Comparison of ENCODE assay signal across 9 mouse cellular contexts in the genomic region with DNA sequence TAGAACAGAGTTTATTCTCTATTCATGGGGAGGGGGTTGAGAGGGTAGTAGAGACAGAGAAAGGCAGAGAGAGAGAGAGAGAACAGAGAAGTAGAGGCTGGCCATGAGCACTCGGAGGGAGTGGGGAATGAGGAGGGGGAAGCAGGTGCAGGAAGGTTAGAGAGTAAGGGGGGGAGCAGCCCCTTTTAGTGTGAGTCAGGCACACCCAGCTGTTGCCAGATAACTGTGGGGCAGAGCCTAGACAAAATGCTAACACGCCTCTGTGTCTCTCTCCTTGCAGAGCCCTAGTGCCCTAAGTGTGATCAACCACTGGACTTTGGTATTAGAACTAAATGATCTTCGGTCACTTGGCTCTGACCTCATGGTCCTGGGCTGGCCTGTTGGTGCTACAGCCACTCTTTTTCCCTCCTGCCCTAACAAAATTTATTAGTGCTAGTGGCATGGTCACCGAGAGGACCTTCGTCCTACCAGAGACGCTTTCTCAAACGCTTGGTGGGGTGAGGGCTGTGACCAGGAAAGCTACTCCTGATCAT. TPM values are rescaled to one million over a fixed set of nuclear protein-coding genes. Genes with fewer than 3 reads are reported as not detected.
DNase-seq lines count a peak whose midpoint lies in the region; ATAC-seq and TF ChIP-seq lines count a peak whose summit lies in the region.
"Had no signal": no experiment of that assay in that cellular context is flagged by ENCODE, and none has a peak within 500 bp of the region (broad histone marks: within the 10 kb centered on the region; RNA-seq: fewer than 3 reads in every experiment).

No protein-coding gene starts in this region.

- H3K79me2 ChIP-seq in MEL (ENCODE audit: control insufficient read depth, insufficient read depth, low read length, poor library complexity) = no peaks in the 10 kb centered on the region

- no peaks in the 10 kb centered on the region for H3K36me3 ChIP-seq in kidney, postnatal 0 days (ENCODE audit: insufficient read depth, low read length)
- H3K36me3 ChIP-seq in MEL (ENCODE audit: control insufficient read depth in 1 of 2, insufficient read depth in 2 of 2, low read length in 2 of 2) = no peaks in the 10 kb centered on the region; a peak in 1 of 4 replicates
- H3K36me3 ChIP-seq in embryonic facial prominence, embryonic 13.5 days = no peaks in the 10 kb centered on the region
- H3K36me3 ChIP-seq in liver, embryonic 13.5 days = no peaks in the 10 kb centered on the region
- H3K36me3 ChIP-seq: hindbrain, embryonic 15.5 days had no signal

- TF ChIP-seq EP300 in MEL (IDR thresholded peaks at IDR 0.05; ENCODE audit: low read depth in 1 of 2, low read length in 2 of 2) = no peak

- no peaks in the 10 kb centered on the region for H3K9me3 ChIP-seq in kidney, postnatal 0 days (replicated peaks; ENCODE audit: low read length)
- no peaks in the 10 kb centered on the region for H3K9me3 ChIP-seq in MEL (replicated peaks; ENCODE audit: insufficient read depth, low read length)
- H3K9me3 ChIP-seq in embryonic facial prominence, embryonic 13.5 days = no peaks in the 10 kb centered on the region
- H3K9me3 ChIP-seq in liver, embryonic 13.5 days (replicated peaks) = no peaks in the 10 kb centered on the region
- H3K9me3 ChIP-seq: hindbrain, embryonic 15.5 days had no signal

- no peak for TF ChIP-seq CTCF in kidney, postnatal 0 days (IDR thresholded peaks at IDR 0.05; ENCODE audit: low read depth)
- no peak for TF ChIP-seq CTCF in MEL (IDR thresholded peaks at IDR 0.05 in 2 of 3, conservative IDR thresholded peaks at IDR 0.05 in 1 of 3; ENCODE audit: control insufficient read depth in 1 of 3, insufficient read depth in 1 of 3, low read depth in 2 of 3, low read length in 3 of 3, poor library complexity in 1 of 3, severe bottlenecking in 1 of 3)

- DNase-seq in kidney, postnatal 0 days (ENCODE audit: low spot score) = no peak
- DNase-seq in kidney, adult 11 months = no peak
- DNase-seq in MEL (ENCODE audit: low read depth, low spot score) (no peak), adipocyte (ENCODE audit: low spot score) (no peak)
- DNase-seq in liver, embryonic 13.5 days = no peak
- DNase-seq in urinary bladder, postnatal 36 days (ENCODE audit: low spot score in 2 of 2) = no peak

- TF ChIP-seq POLR2A in MEL (IDR thresholded peaks at IDR 0.05; ENCODE audit: control insufficient read depth in 1 of 2, insufficient read depth in 1 of 2, low read depth in 1 of 2, low read length in 2 of 2, poor library complexity in 1 of 2) = no peak

- peak overlapping the region; percentile 68 for H3K9ac ChIP-seq in kidney, postnatal 0 days (ENCODE audit: low read depth, low read length)
- peak overlapping the region; percentile 57; the same call in 1 of the 2 replicates for H3K9ac ChIP-seq in MEL (ENCODE audit: control insufficient read depth, low read depth, low read length, poor library complexity, severe bottlenecking)
- no peak overlapping the region for H3K9ac ChIP-seq in embryonic facial prominence, embryonic 13.5 days
- peak overlapping the region; percentile 49; the same call in 1 of the 2 replicates for H3K9ac ChIP-seq in liver, embryonic 13.5 days
- H3K9ac ChIP-seq: hindbrain, embryonic 15.5 days had no signal

- H3K27ac ChIP-seq in kidney, postnatal 0 days = peak overlapping the region; percentile 87
- H3K27ac ChIP-seq in MEL (ENCODE audit: control insufficient read depth, low read depth, low read length) = no peak overlapping the region
- peak overlapping the region; percentile 78; the same call in 1 of the 2 replicates for H3K27ac ChIP-seq in embryonic facial prominence, embryonic 13.5 days
- peak overlapping the region; percentile 16; the same call in 1 of the 2 replicates for H3K27ac ChIP-seq in liver, embryonic 13.5 days
- H3K27ac ChIP-seq: hindbrain, embryonic 15.5 days had no signal

- TF ChIP-seq RAD21 in MEL (IDR thresholded peaks at IDR 0.05; ENCODE audit: low read depth, low read length) = no peak

- WGBS in kidney, postnatal 0 days = 84% methylated on average over 7 of the region's 7 CpGs
- 88% methylated on average over 7 of the region's 7 CpGs for WGBS in embryonic facial prominence, embryonic 13.5 days
- 59% methylated on average over 7 of the region's 7 CpGs for WGBS in liver, embryonic 13.5 days (ENCODE audit: insufficient replicate concordance)

- H3K27me3 ChIP-seq in kidney, postnatal 0 days (ENCODE audit: insufficient read depth, low read length) = no peaks in the 10 kb centered on the region
- 0 out of 4 replicates have a peak, but pooled peaks cover 0 to 1% of the 10 kb centered on the region in 2 experiments for H3K27me3 ChIP-seq in MEL (ENCODE audit: control insufficient read depth in 1 of 2, insufficient read depth in 2 of 2, low read length in 2 of 2)
- H3K27me3 ChIP-seq in embryonic facial prominence, embryonic 13.5 days = no peaks in the 10 kb centered on the region
- no peaks in the 10 kb centered on the region for H3K27me3 ChIP-seq in liver, embryonic 13.5 days
- H3K27me3 ChIP-seq: hindbrain, embryonic 15.5 days had no signal

- ATAC-seq in kidney, postnatal 0 days (replicated peaks; ENCODE audit: low FRiP score, low read depth) = no peak
- no peak for ATAC-seq in embryonic facial prominence, embryonic 13.5 days (ENCODE audit: insufficient number of reproducible peaks, insufficient read depth, low FRiP score, low TSS enrichment, low read depth)
- ATAC-seq in liver, embryonic 13.5 days (ENCODE audit: low read depth) = peak; percentile 52

- H3K4me2 ChIP-seq in kidney, postnatal 0 days (ENCODE audit: low read length) = no peak overlapping the region
- peak overlapping the region; percentile 64; the same call in 1 of the 2 replicates for H3K4me2 ChIP-seq in embryonic facial prominence, embryonic 13.5 days
- H3K4me2 ChIP-seq in liver, embryonic 13.5 days = peak overlapping the region; percentile 60

- no peak overlapping the region for H3K4me3 ChIP-seq in kidney, postnatal 0 days (replicated peaks; ENCODE audit: low read depth, low read length)
- H3K4me3 ChIP-seq in MEL (ENCODE audit: control insufficient read depth in 1 of 2, insufficient read depth in 1 of 2, low read depth in 2 of 2, low read length in 2 of 2) = peak overlapping the region; percentile 64 to 75; a peak in 3 of 4 replicates
- H3K4me3 ChIP-seq in embryonic facial prominence, embryonic 13.5 days = no peak overlapping the region
- no peak overlapping the region for H3K4me3 ChIP-seq in liver, embryonic 13.5 days (replicated peaks)

- peaks cover 12% of the 10 kb centered on the region for H3K4me1 ChIP-seq in kidney, postnatal 0 days (replicated peaks; ENCODE audit: insufficient read depth, low read length)
- H3K4me1 ChIP-seq in MEL (ENCODE audit: control insufficient read depth in 1 of 2, insufficient read depth in 2 of 2, low read length in 2 of 2) = peaks cover 0 to 12% of the 10 kb centered on the region in 2 experiments; a peak in 2 of 4 replicates
- peaks cover 31% of the 10 kb centered on the region for H3K4me1 ChIP-seq in embryonic facial prominence, embryonic 13.5 days
- peaks cover 54% of the 10 kb centered on the region for H3K4me1 ChIP-seq in liver, embryonic 13.5 days (replicated peaks)

TF ChIP-seq in MEL, 35 proteins besides CTCF, POLR2A, EP300 and RAD21 (continues in another document):
- TF ChIP-seq ZC3H11A (IDR thresholded peaks at IDR 0.05; ENCODE audit: low read depth, low read length) (no peak), MAZ (IDR thresholded peaks at IDR 0.05; ENCODE audit: low read depth, low read length) (no peak), JUND (IDR thresholded peaks at IDR 0.05; ENCODE audit: low read depth, low read length) (no peak)

RNA-seq across cellular contexts. Expression of a gene that starts 0.7 kb away (rescaled TPM):
- polyA plus RNA-seq in kidney, postnatal 0 days (2015; fragmentation: Nextera tagmentation; extraction: Ambion mirVana) = 515 and 606 TPM in 2 replicates
- 4.2 and 6.4 TPM in 2 replicates for total RNA-seq in MEL (2012; rRNA removed)
- 10 to 100 TPM in 1 of 2 experiments, not detected in 1; 12.8 TPM for polyA plus RNA-seq in MEL (2012; ENCODE audit: insufficient read depth in 1 of 2, insufficient read length in 2 of 2, low read depth in 1 of 2, low replicate concordance in 2 of 2, missing spikeins in 1 of 2)
- polyA plus RNA-seq in embryonic facial prominence, embryonic 13.5 days (2015; fragmentation: Nextera tagmentation; extraction: Ambion mirVana) = 98.1 and 109 TPM in 2 replicates
- 53.9 and 61.7 TPM in 2 replicates for polyA plus RNA-seq in liver, embryonic 13.5 days (2015; fragmentation: Nextera tagmentation; extraction: Ambion mirVana)

RNA-seq across cellular contexts. Expression of a gene that starts 6.4 kb away (rescaled TPM):
- 1.1 and 1.5 TPM in 2 replicates for polyA plus RNA-seq in kidney, postnatal 0 days (2015; fragmentation: Nextera tagmentation; extraction: Ambion mirVana)
- total RNA-seq in MEL (2012; rRNA removed) = not detected in 2 replicates
- polyA plus RNA-seq in MEL (2012; ENCODE audit: insufficient read depth in 1 of 2, insufficient read length in 2 of 2, low read depth in 1 of 2, low replicate concordance in 2 of 2, missing spikeins in 1 of 2) = not detected
- 0.45 TPM in 1 of 2 replicates, not detected in the other for polyA plus RNA-seq in embryonic facial prominence, embryonic 13.5 days (2015; fragmentation: Nextera tagmentation; extraction: Ambion mirVana)
- polyA plus RNA-seq in liver, embryonic 13.5 days (2015; fragmentation: Nextera tagmentation; extraction: Ambion mirVana) = 2.7 and 2.9 TPM in 2 replicates

RNA-seq across cellular contexts. Expression of a gene that starts 17.6 kb away (rescaled TPM):
- not detected in 2 replicates for polyA plus RNA-seq in kidney, postnatal 0 days (2015; fragmentation: Nextera tagmentation; extraction: Ambion mirVana)
- not detected in 2 replicates for total RNA-seq in MEL (2012; rRNA removed)
- polyA plus RNA-seq in MEL (2012; ENCODE audit: insufficient read depth in 1 of 2, insufficient read length in 2 of 2, low read depth in 1 of 2, low replicate concordance in 2 of 2, missing spikeins in 1 of 2) = not detected
- polyA plus RNA-seq in embryonic facial prominence, embryonic 13.5 days (2015; fragmentation: Nextera tagmentation; extraction: Ambion mirVana) = not detected in 2 replicates
- polyA plus RNA-seq in liver, embryonic 13.5 days (2015; fragmentation: Nextera tagmentation; extraction: Ambion mirVana) = not detected in 2 replicates
- total RNA-seq: left cerebral cortex, adult 18-20 months had no signal
- polyA plus RNA-seq: hindbrain, embryonic 15.5 days had no signal

RNA-seq across cellular contexts. Expression of a gene that starts 44.3 kb away (rescaled TPM):
- 117 and 163 TPM in 2 replicates for polyA plus RNA-seq in kidney, postnatal 0 days (2015; fragmentation: Nextera tagmentation; extraction: Ambion mirVana)
- total RNA-seq in MEL (2012; rRNA removed) = 0.23 TPM in 1 of 2 replicates, not detected in the other
- not detected for polyA plus RNA-seq in MEL (2012; ENCODE audit: insufficient read depth in 1 of 2, insufficient read length in 2 of 2, low read depth in 1 of 2, low replicate concordance in 2 of 2, missing spikeins in 1 of 2)
- 91.5 and 101 TPM in 2 replicates for polyA plus RNA-seq in embryonic facial prominence, embryonic 13.5 days (2015; fragmentation: Nextera tagmentation; extraction: Ambion mirVana)
- polyA plus RNA-seq in liver, embryonic 13.5 days (2015; fragmentation: Nextera tagmentation; extraction: Ambion mirVana) = 22.3 and 24.0 TPM in 2 replicates

RNA-seq across cellular contexts. Expression of a gene that starts 49.6 kb away (rescaled TPM):
- 6.4 and 7.4 TPM in 2 replicates for polyA plus RNA-seq in kidney, postnatal 0 days (2015; fragmentation: Nextera tagmentation; extraction: Ambion mirVana)
- total RNA-seq in MEL (2012; rRNA removed) = 0.78 and 0.81 TPM in 2 replicates
- polyA plus RNA-seq in MEL (2012; ENCODE audit: insufficient read depth in 1 of 2, insufficient read length in 2 of 2, low read depth in 1 of 2, low replicate concordance in 2 of 2, missing spikeins in 1 of 2) = 1 to 10 TPM in 1 of 2 experiments, not detected in 1; 8.0 TPM
- 26.4 and 27.4 TPM in 2 replicates for polyA plus RNA-seq in embryonic facial prominence, embryonic 13.5 days (2015; fragmentation: Nextera tagmentation; extraction: Ambion mirVana)
- 0.75 and 0.81 TPM in 2 replicates for polyA plus RNA-seq in liver, embryonic 13.5 days (2015; fragmentation: Nextera tagmentation; extraction: Ambion mirVana)

Comparison
In these comparisons a context has a peak if more than half of its experiments do, and no peak if none do; other contexts are left out.
1. H3K4me3 ChIP-seq: peak in MEL (2 of 2); none in kidney, postnatal 0 days (single experiment), embryonic facial prominence, embryonic 13.5 days (single experiment) and liver, embryonic 13.5 days (single experiment).